Mouse (Mus musculus) lung, embryonic 16.5 days (tissue): ENCODE measurements at regions not wholly inside any gene's neighbourhood (a gene's known extent, or its start where the extent isn't known, plus 50 kb on each side); places are given as distances from the start of the nearest gene placed in this dataset.

Source experiments
- ATAC-seq: fragments of 200-750 bp; cut with Nextera tagmentation; 2 replicates; pipeline ENCODE4 v1.8.0; 2017; ENCODE audit warnings: low read depth, mild to moderate bottlenecking, moderate library complexity
- H3K27ac ChIP-seq: fragments of 300-500 bp; sonication (generic); 2 replicates; pipeline ENCODE4 v1.5.1; 2014; ENCODE audit warnings: mild to moderate bottlenecking, control low read depth, low read length
- H3K27me3 ChIP-seq: fragments of 300-500 bp; sonication (generic); 2 replicates; pipeline ENCODE4 v1.6.1; 2014; ENCODE audit warnings: low read depth, low read length, mixed read lengths; ENCODE audit not compliant: control insufficient read depth, insufficient read depth
- H3K36me3 ChIP-seq: fragments of 300-500 bp; sonication (generic); 2 replicates; pipeline ENCODE4 v1.6.1; 2014; ENCODE audit warnings: low read length; ENCODE audit not compliant: control insufficient read depth, insufficient read depth
- H3K4me1 ChIP-seq: fragments of 300-500 bp; sonication (generic); replicated peaks from 2 replicates; pipeline ENCODE4 v1.6.1; 2014; ENCODE audit warnings: low read length, mixed read lengths; ENCODE audit not compliant: control insufficient read depth, insufficient read depth
- H3K4me2 ChIP-seq: fragments of 300-500 bp; sonication (generic); 2 replicates; pipeline ENCODE4 v1.6.1; 2014; ENCODE audit warnings: low read depth, low read length, control low read depth
- H3K4me3 ChIP-seq: fragments of 300-500 bp; sonication (generic); 2 replicates; pipeline ENCODE4 v1.5.1; 2014; ENCODE audit warnings: mild to moderate bottlenecking, low read length, control low read depth
- H3K9ac ChIP-seq: fragments of 300-500 bp; sonication (generic); 2 replicates; pipeline ENCODE4 v1.6.1; 2014; ENCODE audit warnings: low read length, control low read depth
- H3K9me3 ChIP-seq: fragments of 300-500 bp; sonication (generic); 2 replicates; pipeline ENCODE4 v1.6.1; 2016; ENCODE audit warnings: low read length; ENCODE audit not compliant: control insufficient read depth
- WGBS: fragments of 180-500 bp; shearing (Covaris S2); extraction: QIAGEN DNeasy Blood & Tissue Kit; methylation state at CpG from one replicate; pipeline ENCODE4 v1.1.7; 2014; 5-methylcytosine and 5-hydroxymethylcytosine counted together

- 60% methylated on average over 6 of the region's 6 CpGs for WGBS
- Histone ChIP-seq H3K4me2 (no peak overlapping the region), H3K9me3 (no peaks in the 10 kb centered on the region), H3K27ac (no peak overlapping the region), H3K4me1 (no peaks in the 10 kb centered on the region), H3K36me3 (no peaks in the 10 kb centered on the region), H3K4me3 (no peak overlapping the region), H3K9ac (no peak overlapping the region), H3K27me3 (no peaks in the 10 kb centered on the region)
- no peak for ATAC-seq
Observed at GRCm38 (mm10) chr9:43562016-43562415, 181.8 kb upstream of the Nectin1 start.

GRCm38 (mm10) chr9:43564239-43564906, 179.4 kb upstream of the Nectin1 start:
- ATAC-seq: no peak
- no peaks in the 10 kb centered on the region for H3K36me3 ChIP-seq
- no peak overlapping the region for H3K27ac ChIP-seq
- H3K4me2 ChIP-seq: no peak overlapping the region
- H3K9me3 ChIP-seq: no peaks in the 10 kb centered on the region
- 77% methylated on average over 22 of the region's 22 CpGs for WGBS
- H3K27me3 ChIP-seq: no peaks in the 10 kb centered on the region
- no peak overlapping the region for H3K4me3 ChIP-seq
- H3K4me1 ChIP-seq: no peaks in the 10 kb centered on the region
- no peak overlapping the region for H3K9ac ChIP-seq

- ATAC-seq: no peak
- no peak overlapping the region for H3K4me3 ChIP-seq
- no peak overlapping the region for H3K9ac ChIP-seq
- H3K27ac ChIP-seq: no peak overlapping the region
- H3K27me3 ChIP-seq: no peaks in the 10 kb centered on the region
- H3K36me3 ChIP-seq: no peaks in the 10 kb centered on the region
- H3K9me3 ChIP-seq: no peaks in the 10 kb centered on the region
- H3K4me2 ChIP-seq: no peak overlapping the region
- WGBS: 40% methylated on average over 4 of the region's 4 CpGs
- H3K4me1 ChIP-seq: no peaks in the 10 kb centered on the region
Observed at GRCm38 (mm10) chr9:43568851-43569250, 174.9 kb upstream of the Nectin1 start.

- H3K27me3 ChIP-seq: no peaks in the 10 kb centered on the region
- no peak for ATAC-seq
- H3K9ac ChIP-seq: no peak overlapping the region
- H3K36me3 ChIP-seq: no peaks in the 10 kb centered on the region
- no peaks in the 10 kb centered on the region for H3K4me1 ChIP-seq
- H3K4me2 ChIP-seq: no peak overlapping the region
- 70% methylated on average over 6 of the region's 6 CpGs for whole genome bisulfite sequencing
- H3K27ac ChIP-seq: no peak overlapping the region
- no peak overlapping the region for H3K4me3 ChIP-seq
- no peaks in the 10 kb centered on the region for H3K9me3 ChIP-seq
Observed at GRCm38 (mm10) chr9:43571086-43571485, 172.7 kb upstream of the Nectin1 start.

- Histone ChIP-seq H3K4me2 (no peak overlapping the region), H3K4me3 (no peak overlapping the region), H3K27me3 (no peaks in the 10 kb centered on the region), H3K9ac (no peak overlapping the region), H3K27ac (no peak overlapping the region), H3K4me1 (no peaks in the 10 kb centered on the region), H3K9me3 (no peaks in the 10 kb centered on the region), H3K36me3 (no peaks in the 10 kb centered on the region)
- 84% methylated on average over 6 of the region's 6 CpGs for WGBS
- no peak for ATAC-seq
Observed at GRCm38 (mm10) chr9:43575659-43576058, 168.1 kb upstream of the Nectin1 start.

- no peak for ATAC-seq
- Histone ChIP-seq H3K27ac (no peak overlapping the region), H3K4me1 (no peaks in the 10 kb centered on the region), H3K4me2 (no peak overlapping the region), H3K36me3 (no peaks in the 10 kb centered on the region), H3K9me3 (no peaks in the 10 kb centered on the region), H3K4me3 (no peak overlapping the region), H3K9ac (no peak overlapping the region), H3K27me3 (no peaks in the 10 kb centered on the region)
- WGBS: 45% methylated on average over 6 of the region's 6 CpGs
Observed at GRCm38 (mm10) chr9:43580653-43581052, 163.1 kb upstream of the Nectin1 start.

GRCm38 (mm10) chr9:43585616-43586015, 158.2 kb upstream of the Nectin1 start:
- Histone ChIP-seq H3K27ac (no peak overlapping the region), H3K4me2 (no peak overlapping the region), H3K27me3 (no peaks in the 10 kb centered on the region), H3K4me3 (no peak overlapping the region), H3K4me1 (no peaks in the 10 kb centered on the region), H3K9me3 (no peaks in the 10 kb centered on the region), H3K9ac (no peak overlapping the region), H3K36me3 (no peaks in the 10 kb centered on the region)
- ATAC-seq: no peak
- WGBS: 65% methylated on average over 6 of the region's 6 CpGs

GRCm38 (mm10) chr9:43593236-43593635, 150.5 kb upstream of the Nectin1 start:
- no peak overlapping the region for H3K4me2 ChIP-seq
- no peak for ATAC-seq
- 63% methylated on average over 6 of the region's 6 CpGs for WGBS
- H3K4me1 ChIP-seq: no peaks in the 10 kb centered on the region
- H3K9me3 ChIP-seq: no peaks in the 10 kb centered on the region
- H3K27me3 ChIP-seq: no peaks in the 10 kb centered on the region
- no peaks in the 10 kb centered on the region for H3K36me3 ChIP-seq
- no peak overlapping the region for H3K4me3 ChIP-seq
- no peak overlapping the region for H3K9ac ChIP-seq
- H3K27ac ChIP-seq: no peak overlapping the region

- H3K4me2 ChIP-seq: no peak overlapping the region
- no peak overlapping the region for H3K9ac ChIP-seq
- no peaks in the 10 kb centered on the region for H3K4me1 ChIP-seq
- H3K4me3 ChIP-seq: no peak overlapping the region
- no peak overlapping the region for H3K27ac ChIP-seq
- H3K36me3 ChIP-seq: no peaks in the 10 kb centered on the region
- ATAC-seq: no peak
- no peaks in the 10 kb centered on the region for H3K9me3 ChIP-seq
- H3K27me3 ChIP-seq: no peaks in the 10 kb centered on the region
- 64% methylated on average over 3 of the region's 3 CpGs for WGBS
Observed at GRCm38 (mm10) chr9:43594814-43595213, 149.0 kb upstream of the Nectin1 start.

- H3K27ac ChIP-seq: no peak overlapping the region
- H3K27me3 ChIP-seq: no peaks in the 10 kb centered on the region
- H3K4me1 ChIP-seq: no peaks in the 10 kb centered on the region
- H3K36me3 ChIP-seq: no peaks in the 10 kb centered on the region
- ATAC-seq: no peak
- H3K9ac ChIP-seq: no peak overlapping the region
- no peak overlapping the region for H3K4me3 ChIP-seq
- WGBS: 68% methylated on average over 4 of the region's 4 CpGs
- no peak overlapping the region for H3K4me2 ChIP-seq
- H3K9me3 ChIP-seq: no peaks in the 10 kb centered on the region
Observed at GRCm38 (mm10) chr9:43595461-43595860, 148.3 kb upstream of the Nectin1 start.
